Mouse (Mus musculus): ENCODE data around the gene Sfrp2. TPM values are rescaled to one million over a fixed set of nuclear protein-coding genes. Genes with fewer than 3 reads are reported as not detected.
A peak's percentile ranks its signal among the peaks of the same experiment; 100 is the strongest.

The Sfrp2 gene
- total RNA-seq, 1 experiment from 2014 or later = not detected

DNA sequence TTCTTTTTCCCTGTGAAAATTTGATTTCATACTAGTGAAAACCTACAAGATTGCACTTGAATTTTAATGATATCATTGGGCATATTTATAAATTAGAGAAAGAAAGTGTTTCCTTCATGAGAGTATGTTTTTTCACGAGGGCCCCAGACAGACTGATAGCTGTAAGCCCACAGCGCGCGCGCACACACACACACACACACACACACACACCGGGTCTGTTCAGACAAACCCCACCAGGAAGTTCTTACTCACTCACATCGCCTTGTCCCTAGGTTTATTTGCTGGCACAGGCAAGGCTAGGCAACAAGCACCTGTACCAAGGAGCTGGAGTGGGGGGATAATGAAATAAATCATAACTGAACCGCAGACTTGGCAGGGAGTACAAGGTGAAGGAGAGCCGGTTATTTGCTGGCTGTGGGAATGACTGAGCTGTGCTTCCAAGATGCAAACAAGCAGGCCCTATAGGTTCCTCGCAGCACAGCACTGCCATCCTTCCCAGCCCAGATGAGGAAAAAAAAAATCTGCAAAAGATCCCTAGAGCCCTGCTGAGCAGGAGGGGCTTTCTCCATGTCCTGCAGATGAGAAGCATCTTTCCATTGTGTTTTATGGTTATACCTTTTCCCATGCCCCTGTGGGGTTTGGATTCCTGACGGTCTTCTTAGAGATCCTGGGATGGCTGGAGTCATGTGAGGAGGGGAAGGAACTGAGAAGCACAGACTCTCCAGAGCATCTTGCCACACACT lies 2.3 kb downstream of the Sfrp2 start:
- no peak for ATAC-seq (ENCODE audit: extremely low read depth, insufficient number of reproducible peaks, low FRiP score, poor library complexity, severe bottlenecking)

GRCm38 (mm10) chr3:83769036-83769410 lies 2.9 kb downstream of the Sfrp2 start:
- no peak for ATAC-seq (ENCODE audit: extremely low read depth, insufficient number of reproducible peaks, low FRiP score, poor library complexity, severe bottlenecking)

DNA sequence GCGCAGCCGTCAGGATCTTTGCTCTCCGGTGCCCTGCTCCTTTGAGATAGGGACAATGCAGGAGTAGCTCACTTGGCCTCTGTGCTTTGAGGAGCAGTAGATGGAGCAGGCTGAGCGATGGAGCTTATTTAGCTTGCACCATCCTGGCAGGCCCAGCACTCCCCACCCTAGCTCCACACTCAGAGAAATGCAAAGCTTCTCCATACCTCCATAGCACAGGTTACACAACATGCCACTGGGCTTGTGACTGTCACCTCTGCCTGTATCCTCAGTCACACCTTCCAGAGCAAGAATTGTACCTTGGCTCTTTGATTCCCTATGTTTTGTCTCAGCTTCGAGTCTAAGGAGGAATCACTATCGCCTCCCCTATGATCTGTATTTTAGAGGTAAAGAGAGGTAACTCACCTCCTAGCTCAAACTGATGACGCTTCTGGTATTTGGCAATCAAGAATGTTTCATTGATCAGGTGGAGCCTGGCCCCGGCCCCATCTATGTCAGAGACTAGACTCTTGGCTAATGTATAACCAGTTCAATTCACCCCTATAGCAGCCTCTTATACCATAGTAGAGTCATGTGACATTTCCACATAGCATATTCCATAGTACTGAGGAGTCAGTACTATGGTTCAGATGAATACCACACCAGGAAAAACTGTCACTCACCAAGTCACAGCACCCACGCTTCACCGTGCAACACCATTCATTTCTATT lies 5.2 kb downstream of the Sfrp2 start:
- no peak for ATAC-seq (ENCODE audit: extremely low read depth, insufficient number of reproducible peaks, low FRiP score, poor library complexity, severe bottlenecking)

- ATAC-seq (ENCODE audit: extremely low read depth, insufficient number of reproducible peaks, low FRiP score, poor library complexity, severe bottlenecking) = no peak
Measured at GRCm38 (mm10) chr3:83773281-83773680, 7.2 kb downstream of the Sfrp2 start.

DNA sequence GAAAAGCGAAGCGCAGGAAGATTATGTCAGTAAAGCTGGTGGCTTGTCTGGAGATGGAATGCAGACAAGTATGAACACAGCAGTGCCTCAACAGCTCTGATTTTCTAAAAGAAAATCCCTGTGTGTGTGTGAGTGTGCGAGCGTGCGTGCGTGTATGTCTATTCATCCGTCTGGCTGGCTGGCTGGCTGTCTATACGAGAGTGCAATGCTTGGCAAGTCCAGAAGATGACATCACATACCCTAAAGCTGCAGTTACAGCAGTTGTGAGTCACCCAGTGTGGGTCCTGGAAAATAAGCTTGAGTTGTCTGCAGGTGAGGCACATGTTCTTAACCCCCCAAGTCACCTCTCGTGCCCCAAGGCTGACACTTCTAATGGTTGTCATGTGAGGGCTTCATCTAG lies 9.3 kb downstream of the Sfrp2 start:
- ATAC-seq (ENCODE audit: extremely low read depth, insufficient number of reproducible peaks, low FRiP score, poor library complexity, severe bottlenecking) = no peak

DNA sequence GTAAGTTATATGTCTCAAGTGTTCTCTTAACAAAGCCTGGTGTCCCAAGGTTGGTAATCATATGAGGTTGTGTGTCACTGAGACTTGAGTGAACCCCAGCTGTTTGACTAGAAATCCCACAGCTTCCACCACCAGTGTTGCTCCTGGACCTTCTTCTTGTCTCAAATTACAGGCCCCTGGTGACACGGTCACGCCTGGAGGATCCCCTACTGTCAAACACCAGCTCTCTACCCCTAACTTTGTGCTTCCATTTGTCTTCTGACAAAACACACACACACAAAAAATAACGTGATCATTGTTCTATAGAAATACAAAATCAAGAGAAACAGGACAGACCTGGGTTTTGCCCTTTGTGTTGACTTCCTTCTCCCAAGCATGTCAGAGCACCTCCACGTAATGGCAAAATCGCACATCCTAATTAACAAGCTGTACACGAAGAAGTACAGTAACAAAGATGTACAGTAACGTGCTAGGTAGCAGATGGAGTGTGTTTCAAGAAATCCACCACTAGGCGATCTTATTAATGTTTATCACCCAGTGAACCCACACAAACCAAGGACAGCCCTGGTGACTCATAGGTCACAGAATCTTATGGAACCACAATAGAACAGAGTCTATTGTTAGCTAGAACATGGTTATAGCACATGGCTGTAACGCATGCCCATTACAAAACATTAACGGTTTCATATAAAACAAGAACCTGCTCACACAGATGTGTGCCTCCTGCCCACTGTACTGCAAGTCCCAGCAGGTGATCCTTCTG lies 15.5 kb downstream of the Sfrp2 start:
- no peak for ATAC-seq (ENCODE audit: extremely low read depth, insufficient number of reproducible peaks, low FRiP score, poor library complexity, severe bottlenecking)

GRCm38 (mm10) chr3:83783716-83784469 lies 17.8 kb downstream of the Sfrp2 start:
- ATAC-seq (ENCODE audit: extremely low read depth, insufficient number of reproducible peaks, low FRiP score, poor library complexity, severe bottlenecking) = no peak

DNA sequence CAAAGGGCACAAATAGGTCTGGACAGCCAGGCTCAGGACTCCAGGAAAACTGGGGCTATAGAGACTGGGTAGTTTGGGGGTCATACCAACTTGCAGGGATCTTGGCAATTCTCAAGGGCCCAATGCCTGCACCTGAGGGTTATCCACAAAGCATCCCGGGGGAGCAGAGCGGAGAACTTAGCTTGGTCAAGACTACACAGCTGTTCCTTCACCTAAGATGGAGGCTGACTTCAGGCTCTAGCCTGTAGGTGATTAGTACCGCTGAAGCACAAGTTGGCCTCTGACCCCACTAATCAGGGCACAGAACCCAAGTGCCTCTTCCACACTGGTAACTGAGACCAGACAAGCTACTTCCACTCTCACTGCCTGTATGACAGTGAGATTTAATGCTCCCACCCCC lies 18.6 kb downstream of the Sfrp2 start:
- ATAC-seq (ENCODE audit: extremely low read depth, insufficient number of reproducible peaks, low FRiP score, poor library complexity, severe bottlenecking) = no peak

DNA sequence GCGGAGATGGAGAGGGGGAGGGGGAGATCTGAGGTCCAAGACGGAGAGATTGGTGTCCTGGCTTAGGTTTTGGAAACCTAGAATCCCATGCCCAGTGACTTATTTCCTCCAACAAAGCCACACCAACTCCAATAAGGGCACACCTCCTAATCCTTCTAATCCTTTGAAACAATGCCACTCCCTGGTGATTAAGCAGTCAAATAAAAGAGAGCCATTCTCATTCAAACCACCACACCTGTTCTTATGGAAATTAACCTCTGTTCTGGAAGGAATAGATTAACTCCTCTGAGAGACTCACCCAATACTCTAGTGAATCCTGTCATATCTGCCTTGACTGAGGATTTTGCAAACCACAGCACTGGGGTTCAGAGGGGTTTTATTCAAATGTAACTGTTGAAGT lies 21.0 kb downstream of the Sfrp2 start:
- no peak for ATAC-seq (ENCODE audit: extremely low read depth, insufficient number of reproducible peaks, low FRiP score, poor library complexity, severe bottlenecking)

DNA sequence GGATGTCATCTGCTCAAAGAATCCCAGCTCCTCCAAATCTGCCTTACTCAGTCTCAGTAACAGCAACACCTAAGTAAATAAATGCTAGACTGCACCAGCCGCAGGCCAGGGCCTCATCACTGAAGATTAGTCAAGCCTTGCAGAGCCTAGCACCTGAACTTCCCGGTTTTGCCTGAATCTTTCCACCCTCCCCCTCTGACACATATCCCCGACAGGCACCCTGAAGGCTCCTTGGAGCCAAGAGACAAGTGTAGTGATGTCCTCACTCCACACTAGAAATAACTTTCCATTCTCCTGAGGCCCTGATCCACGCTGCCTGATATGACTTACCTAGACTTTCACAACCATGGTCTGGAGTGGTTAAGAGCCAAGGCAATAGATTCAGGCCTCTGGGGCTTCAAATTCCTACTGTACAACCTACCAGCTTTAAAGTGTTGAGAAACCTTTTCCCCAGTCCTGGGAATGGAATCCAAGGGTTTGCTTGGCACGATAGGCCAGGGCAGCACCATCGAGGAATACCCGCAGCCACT lies 21.7 kb downstream of the Sfrp2 start:
- no peak for ATAC-seq (ENCODE audit: extremely low read depth, insufficient number of reproducible peaks, low FRiP score, poor library complexity, severe bottlenecking)

DNA sequence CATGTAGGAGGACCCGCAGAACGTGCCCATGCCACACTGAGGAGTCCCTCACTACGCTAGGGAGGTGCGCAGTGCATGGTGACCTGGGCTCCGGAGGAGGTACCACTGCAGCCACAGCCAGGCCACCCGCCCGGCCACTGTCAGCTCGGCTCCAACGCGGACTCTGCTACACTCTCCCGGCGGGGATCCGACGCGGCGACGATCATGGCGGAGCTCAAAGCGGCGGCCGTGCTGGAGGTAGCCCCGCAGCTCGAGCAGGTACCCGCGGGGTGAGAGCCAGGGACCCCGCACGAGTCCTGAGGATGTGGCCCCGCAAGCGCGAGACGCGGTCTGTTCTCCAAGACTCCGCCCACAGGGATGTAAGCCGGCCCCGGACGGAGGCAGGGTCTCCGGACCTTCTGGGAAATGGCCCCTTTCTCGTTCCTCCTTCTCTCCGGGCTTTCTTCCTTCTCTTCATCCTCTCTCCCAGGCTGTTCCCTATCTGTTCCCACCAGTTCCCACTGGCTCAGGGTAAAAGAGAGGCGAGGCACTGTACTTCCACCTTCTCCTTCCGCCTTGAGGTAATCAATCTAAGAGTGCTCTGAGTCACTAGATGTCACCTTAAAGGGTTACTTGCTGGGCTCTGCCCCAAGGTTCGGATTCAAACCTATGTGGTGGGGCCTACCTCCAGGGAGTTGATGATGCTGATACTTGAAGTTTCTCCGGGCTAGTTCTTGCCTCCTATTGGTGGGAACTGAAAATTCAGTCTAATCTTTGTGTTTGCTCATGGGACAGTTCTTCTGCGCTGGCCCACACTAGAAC lies 23.7 kb downstream of the Sfrp2 start:
- ATAC-seq (ENCODE audit: extremely low read depth, insufficient number of reproducible peaks, low FRiP score, poor library complexity, severe bottlenecking) = peak; percentile 30; the same call in 1 of the 2 replicates

GRCm38 (mm10) chr3:83791444-83791843 lies 25.3 kb downstream of the Sfrp2 start:
- ATAC-seq (ENCODE audit: extremely low read depth, insufficient number of reproducible peaks, low FRiP score, poor library complexity, severe bottlenecking) = peak; percentile 28

GRCm38 (mm10) chr3:83797098-83797497 lies 31.0 kb downstream of the Sfrp2 start:
- no peak for ATAC-seq (ENCODE audit: extremely low read depth, insufficient number of reproducible peaks, low FRiP score, poor library complexity, severe bottlenecking)

DNA sequence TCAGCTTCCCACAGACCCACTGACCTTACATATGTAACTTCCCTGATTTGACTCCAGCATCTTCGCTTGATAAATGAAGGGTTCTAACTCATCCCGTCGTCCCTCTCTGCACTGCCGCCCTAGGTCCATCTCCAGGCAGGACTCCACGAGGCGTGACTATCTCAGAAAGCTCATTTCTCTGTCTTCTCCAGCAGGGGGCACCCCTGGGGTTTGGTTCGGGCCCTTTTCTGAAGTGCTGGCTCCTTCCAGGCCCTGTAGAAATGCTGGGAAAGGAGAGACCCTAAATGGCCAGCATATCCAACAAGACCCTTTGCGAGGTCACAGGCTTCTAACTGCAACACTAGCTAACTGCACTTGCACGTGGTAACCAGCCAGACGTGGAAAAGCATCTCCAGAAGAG lies 31.7 kb downstream of the Sfrp2 start:
- ATAC-seq (ENCODE audit: extremely low read depth, insufficient number of reproducible peaks, low FRiP score, poor library complexity, severe bottlenecking) = peak; percentile 83

DNA sequence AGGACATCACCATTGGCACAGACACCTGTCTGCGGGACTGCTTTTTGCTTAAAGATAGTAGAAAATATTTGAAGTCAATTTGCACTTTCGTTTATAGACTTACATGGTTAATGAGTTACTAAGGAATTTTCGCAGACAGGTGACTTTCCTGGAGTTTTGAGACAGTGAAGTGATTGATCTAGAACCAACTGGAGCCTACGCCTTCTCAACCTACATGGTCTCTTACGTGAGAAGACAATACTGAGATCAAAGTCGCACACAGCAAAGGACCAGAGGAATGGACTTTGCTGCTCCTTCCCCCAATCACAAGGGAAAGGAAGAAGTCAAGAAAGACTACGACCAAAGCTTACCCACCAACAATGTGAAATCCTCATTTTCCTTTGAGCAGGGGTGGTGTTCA lies 33.4 kb downstream of the Sfrp2 start:
- no peak for ATAC-seq (ENCODE audit: extremely low read depth, insufficient number of reproducible peaks, low FRiP score, poor library complexity, severe bottlenecking)

GRCm38 (mm10) chr3:83801649-83802155 lies 35.6 kb downstream of the Sfrp2 start:
- ATAC-seq (ENCODE audit: extremely low read depth, insufficient number of reproducible peaks, low FRiP score, poor library complexity, severe bottlenecking) = no peak

GRCm38 (mm10) chr3:83808483-83808882 lies 42.4 kb downstream of the Sfrp2 start:
- no peak for ATAC-seq (ENCODE audit: extremely low read depth, insufficient number of reproducible peaks, low FRiP score, poor library complexity, severe bottlenecking)

- peak; percentile 80 for ATAC-seq (ENCODE audit: extremely low read depth, insufficient number of reproducible peaks, low FRiP score, poor library complexity, severe bottlenecking)
Measured at GRCm38 (mm10) chr3:83811987-83812386, 45.9 kb downstream of the Sfrp2 start.
